Mouse (Mus musculus) thymus, postnatal 10 days (tissue): ENCODE data around the gene Tango2.

ENCODE experiments used
- DNase-seq, 2 experiments: peaks; one replicate each; pipeline ENCODE4 v3.0.0; 2021; ENCODE audit warnings: low spot score in 2 of 2

Tango2 gene

GRCm38 (mm10) chr16:18383045-18383726 is 35.3 kb upstream of the Tango2 start:
- no peak for DNase-seq

- no peak for DNase-seq
Measured at GRCm38 (mm10) chr16:18381621-18382258, 33.8 kb upstream of the Tango2 start.

GRCm38 (mm10) chr16:18380495-18381063 is 32.7 kb upstream of the Tango2 start:
- no peak for DNase-seq

- DNase-seq: no peak
Measured at GRCm38 (mm10) chr16:18379338-18380001, 31.6 kb upstream of the Tango2 start.

GRCm38 (mm10) chr16:18378489-18378888 is 30.6 kb upstream of the Tango2 start:
- DNase-seq: no peak

- DNase-seq: no peak
Measured at GRCm38 (mm10) chr16:18377203-18377602, 29.3 kb upstream of the Tango2 start.

GRCm38 (mm10) chr16:18376297-18376954 is 28.5 kb upstream of the Tango2 start:
- no peak for DNase-seq

GRCm38 (mm10) chr16:18373632-18374031 is 25.7 kb upstream of the Tango2 start:
- no peak for DNase-seq

- DNase-seq: no peak
Measured at GRCm38 (mm10) chr16:18370197-18370596, 22.3 kb upstream of the Tango2 start.

- no peak for DNase-seq
Measured at GRCm38 (mm10) chr16:18366849-18367248, 18.9 kb upstream of the Tango2 start.

GRCm38 (mm10) chr16:18362948-18363347 is 15.0 kb upstream of the Tango2 start:
- no peak for DNase-seq

GRCm38 (mm10) chr16:18360151-18360805 is 12.4 kb upstream of the Tango2 start:
- no peak for DNase-seq

GRCm38 (mm10) chr16:18357977-18358376 is 10.1 kb upstream of the Tango2 start:
- DNase-seq: no peak

- no peak for DNase-seq
Measured at GRCm38 (mm10) chr16:18356961-18357360, 9.1 kb upstream of the Tango2 start.

GRCm38 (mm10) chr16:18353106-18353505 is 5.2 kb upstream of the Tango2 start:
- DNase-seq: no peak

- DNase-seq: peak; percentile 6 to 39
Measured at GRCm38 (mm10) chr16:18351313-18352055, 3.6 kb upstream of the Tango2 start.

- no peak for DNase-seq
Measured at GRCm38 (mm10) chr16:18349761-18350325, 1.9 kb upstream of the Tango2 start.

- DNase-seq: no peak
Measured at GRCm38 (mm10) chr16:18348601-18349175, 785 bp upstream of the Tango2 start.

- peak; percentile 74 to 84 for DNase-seq
Measured at GRCm38 (mm10) chr16:18345243-18345642, 2.7 kb downstream of the Tango2 start.

- peak; percentile 97 for DNase-seq
Measured at GRCm38 (mm10) chr16:18343778-18344177, 4.1 kb downstream of the Tango2 start.
